Mouse (Mus musculus) midbrain, embryonic 15.5 days (tissue): Measurements from ENCODE around the gene Abtb2. TPM values are rescaled to one million over a fixed set of nuclear protein-coding genes. Genes with fewer than 3 reads are reported as not detected.
A peak's percentile ranks its signal among the peaks of the same experiment; 100 is the strongest.
"Not testable (repeated sequence)": the region's sequence is repeated elsewhere in the genome, so short reads cannot be mapped to it uniquely, and the experiment has no call there.

Experiments used
- ATAC-seq: fragments of 200-750 bp; cut with Nextera tagmentation; replicated peaks from 2 replicates; pipeline ENCODE4 v1.8.0; 2017; ENCODE audit warnings: moderate TSS enrichment
- H3K27ac ChIP-seq: fragments of 300-500 bp; sonication (generic); 2 replicates; pipeline ENCODE4 v1.5.1; 2015; ENCODE audit warnings: mild to moderate bottlenecking, inconsistent platforms
- H3K27me3 ChIP-seq: fragments of 300-500 bp; sonication (generic); replicated peaks from 2 replicates; pipeline ENCODE4 v1.6.1; 2015; ENCODE audit warnings: inconsistent platforms
- H3K36me3 ChIP-seq: fragments of 300-500 bp; sonication (generic); replicated peaks from 2 replicates; pipeline ENCODE4 v1.6.1; 2015; ENCODE audit warnings: inconsistent platforms
- H3K4me1 ChIP-seq: fragments of 300-500 bp; sonication (generic); 2 replicates; pipeline ENCODE4 v1.6.1; 2015; ENCODE audit warnings: inconsistent platforms
- H3K4me2 ChIP-seq: fragments of 300-500 bp; sonication (generic); 2 replicates; pipeline ENCODE4 v1.6.1; 2015; ENCODE audit warnings: inconsistent platforms, mild to moderate bottlenecking, moderate library complexity
- H3K4me3 ChIP-seq: fragments of 300-500 bp; sonication (generic); 2 replicates; pipeline ENCODE4 v1.5.1; 2015; ENCODE audit warnings: mild to moderate bottlenecking, inconsistent platforms
- H3K9ac ChIP-seq: fragments of 300-500 bp; sonication (generic); 2 replicates; pipeline ENCODE4 v1.6.1; 2015; ENCODE audit warnings: mild to moderate bottlenecking, inconsistent platforms
- H3K9me3 ChIP-seq: fragments of 300-500 bp; sonication (generic); 2 replicates; pipeline ENCODE4 v1.6.1; 2016; ENCODE audit warnings: inconsistent platforms
- WGBS: fragments of 180-500 bp; shearing (Covaris S2); methylation state at CpG from one replicate; pipeline ENCODE4 v1.1.7; 2015; ENCODE audit warnings: mixed read lengths; 5-methylcytosine and 5-hydroxymethylcytosine counted together
- polyA plus RNA-seq: library from polyadenylated mRNA; unstranded; fragments of >200 nt; fragmentation: Nextera tagmentation; extraction: Ambion mirVana; gene quantifications from 2 replicates; pipeline ENCODE4 v1.2.1, GENCODE M21; 2015

The Abtb2 gene
- polyA plus RNA-seq = 9.6 and 10.3 TPM in 2 replicates

DNA sequence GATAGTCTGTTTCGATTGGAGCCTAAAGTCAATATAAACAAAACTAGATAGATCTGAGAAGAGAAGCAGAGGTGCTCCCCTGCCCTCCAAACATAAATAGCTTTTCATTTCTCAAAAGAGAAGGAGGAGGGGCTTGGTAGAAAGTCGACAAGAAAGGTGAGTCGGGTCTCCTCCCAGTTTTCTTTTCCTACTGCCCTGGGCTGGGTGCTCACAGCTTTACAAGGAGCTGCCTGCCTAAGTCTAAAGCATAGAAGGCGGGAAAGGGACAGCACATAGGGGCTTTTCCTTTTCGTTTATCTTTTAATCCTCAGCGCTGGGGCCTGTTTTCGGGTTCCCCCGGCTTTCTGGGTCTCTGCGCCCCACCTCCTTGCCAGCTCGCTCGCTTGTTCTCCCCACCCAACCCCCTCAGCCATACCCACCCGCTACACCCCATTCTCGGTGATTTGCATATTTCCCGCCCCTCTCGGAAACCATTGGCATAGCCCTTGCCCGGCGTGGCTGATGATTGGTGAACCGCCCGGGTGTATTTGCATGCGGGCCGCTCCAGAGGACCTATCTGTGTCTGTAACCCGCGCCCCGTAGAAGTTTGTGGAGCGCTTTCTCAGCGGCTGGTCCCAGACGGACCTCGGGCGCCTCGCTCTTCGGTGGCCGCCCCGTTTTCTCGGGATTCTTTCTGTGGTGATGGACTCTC lies at the start of gene Abtb2:
Abtb2 (plus strand) TSS at position 579 of the 691 bp plus-strand sequence.
- Histone ChIP-seq H3K4me2 (peak within 1 kb of the TSS; percentile 97), H3K9me3 (no peaks in the 10 kb centered on the region), H3K9ac (peak within 1 kb of the TSS; percentile 49), H3K27me3 (peaks cover 5% of the 10 kb centered on the region; the same call in 1 of the 2 replicates), H3K4me3 (peak within 1 kb of the TSS; percentile 57), H3K27ac (peak within 1 kb of the TSS; percentile 69), H3K4me1 (peaks cover 45% of the 10 kb centered on the region), H3K36me3 (no peaks in the 10 kb centered on the region)
- ATAC-seq = peak; percentile 96
- WGBS = under 1% methylated on average over 34 of the region's 34 CpGs

DNA sequence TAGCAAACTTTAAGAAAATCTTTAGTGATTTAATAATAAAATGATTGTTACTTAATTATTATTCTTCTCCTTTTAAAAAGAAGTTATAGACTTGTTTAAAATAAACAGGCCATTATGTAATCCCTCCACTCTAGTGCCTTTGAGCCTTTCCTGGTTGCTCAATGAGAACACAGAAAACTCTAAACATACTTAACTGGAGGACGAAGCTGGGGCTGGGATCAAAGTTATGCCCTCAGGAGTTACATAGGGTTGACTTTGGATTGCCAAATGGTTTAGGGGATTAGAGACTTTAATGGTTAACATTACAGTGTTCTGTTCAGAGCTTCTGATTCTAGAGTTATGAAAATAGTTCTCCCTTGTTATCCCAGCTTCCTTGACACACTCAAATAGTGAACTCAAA lies 49.6 kb upstream of the Abtb2 start:
- Histone ChIP-seq H3K36me3 (no peaks in the 10 kb centered on the region), H3K4me2 (no peak overlapping the region), H3K4me1 (no peaks in the 10 kb centered on the region), H3K9me3 (no peaks in the 10 kb centered on the region), H3K27ac (no peak overlapping the region), H3K27me3 (no peaks in the 10 kb centered on the region), H3K9ac (no peak overlapping the region), H3K4me3 (no peak overlapping the region)
- ATAC-seq = no peak
- WGBS = 57% methylated on average over 1 of the region's 1 CpGs

- Histone ChIP-seq H3K9ac (no peak overlapping the region), H3K9me3 (no peaks in the 10 kb centered on the region), H3K4me2 (no peak overlapping the region), H3K36me3 (no peaks in the 10 kb centered on the region), H3K27me3 (no peaks in the 10 kb centered on the region), H3K4me3 (no peak overlapping the region), H3K27ac (no peak overlapping the region), H3K4me1 (no peaks in the 10 kb centered on the region)
- ATAC-seq = no peak
- 92% methylated on average over 1 of the region's 1 CpGs for WGBS
These were observed 40.5 kb upstream of the Abtb2 start for GRCm38 (mm10) chr2:103525596-103525995.

GRCm38 (mm10) chr2:103547132-103547531 lies 19.0 kb upstream of the Abtb2 start:
- 11% methylated on average over 2 of the region's 2 CpGs for WGBS
- H3K4me3 ChIP-seq = no peak overlapping the region

GRCm38 (mm10) chr2:103550301-103550700 lies 15.8 kb upstream of the Abtb2 start:
- H3K27me3 ChIP-seq, H3K36me3 ChIP-seq: not testable (repeated sequence)
- 86% methylated on average over 2 of the region's 2 CpGs for WGBS

More at GRCm38 (mm10) chr2:103547132-103547531, 19.0 kb upstream of the Abtb2 start:
- no peak overlapping the region for H3K9ac ChIP-seq
- H3K27ac ChIP-seq = no peak overlapping the region
- ATAC-seq = no peak
- no peaks in the 10 kb centered on the region for H3K27me3 ChIP-seq
- H3K4me1 ChIP-seq = no peaks in the 10 kb centered on the region
- no peak overlapping the region for H3K4me2 ChIP-seq
- no peaks in the 10 kb centered on the region for H3K36me3 ChIP-seq
- no peaks in the 10 kb centered on the region for H3K9me3 ChIP-seq

GRCm38 (mm10) chr2:103554041-103554440 lies 12.1 kb upstream of the Abtb2 start:
- H3K27me3 ChIP-seq = no peaks in the 10 kb centered on the region
- H3K4me1 ChIP-seq = no peaks in the 10 kb centered on the region
- H3K9me3 ChIP-seq = no peaks in the 10 kb centered on the region
- H3K4me2 ChIP-seq = no peak overlapping the region
- H3K9ac ChIP-seq = no peak overlapping the region
- WGBS = 69% methylated on average over 2 of the region's 2 CpGs
- H3K4me3 ChIP-seq = no peak overlapping the region
- H3K27ac ChIP-seq = no peak overlapping the region
- ATAC-seq = no peak
- H3K36me3 ChIP-seq = no peaks in the 10 kb centered on the region

More at GRCm38 (mm10) chr2:103550301-103550700, 15.8 kb upstream of the Abtb2 start:
- H3K4me1 ChIP-seq, H3K4me2 ChIP-seq, H3K4me3 ChIP-seq, H3K9me3 ChIP-seq, H3K9ac ChIP-seq, ATAC-seq, H3K27ac ChIP-seq: not testable (repeated sequence)

DNA sequence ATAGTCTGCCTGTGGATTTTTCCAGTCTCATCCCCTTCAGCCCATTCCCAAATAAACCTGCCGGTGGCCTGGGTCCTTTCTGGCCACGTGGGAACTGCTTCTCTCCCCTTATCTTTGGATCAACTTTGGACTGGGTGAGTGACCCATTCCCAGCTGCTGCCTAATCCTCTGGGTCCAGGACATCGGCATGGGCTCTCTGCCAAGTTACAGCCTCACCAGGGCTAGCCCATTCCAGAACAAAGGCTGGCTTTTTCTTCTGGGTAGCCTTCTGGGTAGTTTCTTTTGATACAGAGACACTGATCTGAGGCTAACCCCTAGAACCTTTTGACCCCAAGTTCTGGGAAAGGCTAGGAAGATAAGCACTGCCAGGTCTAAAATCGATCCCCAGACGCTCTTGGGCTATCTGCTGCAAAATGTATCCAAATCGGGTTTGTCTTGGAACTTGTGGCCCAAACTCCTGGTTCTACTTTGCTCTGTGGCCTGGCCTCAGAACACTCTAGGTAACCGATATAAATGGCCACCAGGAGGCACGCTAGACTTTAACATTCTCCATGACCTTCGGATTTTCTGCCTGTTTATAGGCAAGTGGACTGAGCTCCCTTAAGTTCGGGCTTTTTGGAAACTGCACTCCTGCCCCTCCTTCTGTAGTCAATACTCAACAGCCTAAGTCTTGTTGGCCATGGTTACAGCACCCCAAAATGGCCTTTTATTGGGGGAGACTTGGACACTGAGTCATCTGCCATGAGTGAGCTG lies 9.8 kb upstream of the Abtb2 start:
- no peaks in the 10 kb centered on the region for H3K27me3 ChIP-seq
- no peak overlapping the region for H3K9ac ChIP-seq
- H3K4me1 ChIP-seq = no peaks in the 10 kb centered on the region
- no peak overlapping the region for H3K4me2 ChIP-seq
- H3K9me3 ChIP-seq = no peaks in the 10 kb centered on the region
- H3K4me3 ChIP-seq = no peak overlapping the region
- ATAC-seq = no peak
- H3K27ac ChIP-seq = no peak overlapping the region
- 58% methylated on average over 10 of the region's 10 CpGs for WGBS
- no peaks in the 10 kb centered on the region for H3K36me3 ChIP-seq

DNA sequence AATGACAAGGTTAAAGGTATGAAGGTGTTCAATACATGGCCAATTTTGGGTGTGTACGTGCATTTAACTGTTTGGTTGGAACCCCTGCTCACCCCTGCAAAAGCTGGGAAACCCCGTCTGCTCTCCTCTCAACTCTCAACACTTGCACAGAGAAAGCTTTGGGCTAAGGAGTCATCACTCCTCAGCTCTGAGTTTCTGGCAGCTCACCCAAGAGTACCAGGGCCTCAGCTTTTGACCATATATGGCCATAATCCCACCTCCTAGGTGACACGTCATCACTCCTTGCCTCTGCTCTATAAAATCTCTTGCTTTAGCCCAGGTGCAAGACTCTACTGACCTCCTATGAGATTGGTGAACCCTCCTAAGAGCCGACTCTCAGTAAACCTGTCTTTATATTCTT lies 5.2 kb upstream of the Abtb2 start:
- Histone ChIP-seq H3K27me3 (peaks cover 5% of the 10 kb centered on the region; the same call in 1 of the 2 replicates), H3K9ac (no peak overlapping the region), H3K4me3 (no peak overlapping the region), H3K36me3 (no peaks in the 10 kb centered on the region), H3K4me1 (peaks cover 10% of the 10 kb centered on the region), H3K9me3 (no peaks in the 10 kb centered on the region), H3K4me2 (no peak overlapping the region), H3K27ac (no peak overlapping the region)
- ATAC-seq = no peak
- WGBS = 72% methylated on average over 4 of the region's 4 CpGs

- no peak overlapping the region for H3K27ac ChIP-seq
- peaks cover 5% of the 10 kb centered on the region; the same call in 1 of the 2 replicates for H3K27me3 ChIP-seq
- WGBS = 14% methylated on average over 8 of the region's 8 CpGs
- no peaks in the 10 kb centered on the region for H3K9me3 ChIP-seq
- H3K9ac ChIP-seq = peak overlapping the region; percentile 26; the same call in 1 of the 2 replicates
- no peaks in the 10 kb centered on the region for H3K36me3 ChIP-seq
- H3K4me1 ChIP-seq = peaks cover 36% of the 10 kb centered on the region
- H3K4me2 ChIP-seq = peak overlapping the region; percentile 97
- no peak for ATAC-seq
- H3K4me3 ChIP-seq = peak overlapping the region; percentile 57
These were observed 1.6 kb upstream of the Abtb2 start for GRCm38 (mm10) chr2:103564427-103565023.

- H3K9ac ChIP-seq = peak overlapping the region; percentile 26
- under 1% methylated on average over 22 of the region's 22 CpGs for WGBS
These were observed 929 bp upstream of the Abtb2 start for GRCm38 (mm10) chr2:103565171-103565591.

GRCm38 (mm10) chr2:103566423-103566712 lies 258 bp downstream of the Abtb2 start:
- Histone ChIP-seq H3K9ac (peak overlapping the region; percentile 49), H3K4me1 (peaks cover 45% of the 10 kb centered on the region), H3K27me3 (peaks cover 5% of the 10 kb centered on the region; the same call in 1 of the 2 replicates), H3K36me3 (no peaks in the 10 kb centered on the region), H3K4me3 (peak overlapping the region; percentile 57), H3K4me2 (peak overlapping the region; percentile 97), H3K27ac (peak overlapping the region; percentile 69), H3K9me3 (no peaks in the 10 kb centered on the region)
- ATAC-seq = peak; percentile 62
- WGBS = under 1% methylated on average over 40 of the region's 40 CpGs

More at GRCm38 (mm10) chr2:103565171-103565591, 929 bp upstream of the Abtb2 start:
- H3K4me1 ChIP-seq = peaks cover 42% of the 10 kb centered on the region
- peaks cover 5% of the 10 kb centered on the region; the same call in 1 of the 2 replicates for H3K27me3 ChIP-seq
- no peaks in the 10 kb centered on the region for H3K36me3 ChIP-seq
- peak; percentile 43 for ATAC-seq
- peak overlapping the region; percentile 15 for H3K27ac ChIP-seq
- no peaks in the 10 kb centered on the region for H3K9me3 ChIP-seq
- peak overlapping the region; percentile 97 for H3K4me2 ChIP-seq
- H3K4me3 ChIP-seq = peak overlapping the region; percentile 57
